Mouse (Mus musculus): ENCODE measurements around the gene Ddi1. TPM values are rescaled to one million over a fixed set of nuclear protein-coding genes. Genes with fewer than 3 reads are reported as not detected.

Ddi1 gene
- polyA plus RNA-seq, 2 experiments, result not detected

- DNase-seq (ENCODE audit: low read depth in 3 of 3, low spot score in 3 of 3) (no peak), ATAC-seq (ENCODE audit: insufficient read depth) (no peak)
- Histone ChIP-seq H3K27me3 (ENCODE audit: control insufficient read depth, insufficient read depth, low read length) (no peaks in the 10 kb centered on the region), H3K9me3 (ENCODE audit: control insufficient read depth, low read length) (no peaks in the 10 kb centered on the region), H3K27ac (no peak overlapping the region), H3K4me1 (replicated peaks; ENCODE audit: control insufficient read depth in 2 of 2, insufficient read depth in 2 of 2, low read length in 1 of 2) (no peaks in the 10 kb centered on the region), H3K4me3 (ENCODE audit: insufficient read depth in 1 of 2, low read depth in 2 of 2, low read length in 2 of 2) (no peak overlapping the region), H3K9ac (replicated peaks) (no peak overlapping the region), H3K4me2 (ENCODE audit: low read depth) (no peak overlapping the region), H3K36me3 (replicated peaks; ENCODE audit: control insufficient read depth, insufficient read depth, low read depth) (no peaks in the 10 kb centered on the region)
- no peak for TF ChIP-seq CTCF (IDR thresholded peaks at IDR 0.05; ENCODE audit: low read depth)
- no peak for TF ChIP-seq EP300 (IDR thresholded peaks at IDR 0.05; ENCODE audit: low read depth)
- WGBS (ENCODE audit: insufficient replicate concordance), result 35% methylated on average over 1 of the region's 1 CpGs
Observed at GRCm38 (mm10) chr9:6217505-6217904, 52.1 kb downstream of the Ddi1 start.

- H3K4me1 ChIP-seq (replicated peaks; ENCODE audit: control insufficient read depth in 2 of 2, insufficient read depth in 2 of 2, low read length in 1 of 2), result no peaks in the 10 kb centered on the region
- no peak overlapping the region for H3K9ac ChIP-seq (replicated peaks)
- no peak for TF ChIP-seq CTCF (IDR thresholded peaks at IDR 0.05; ENCODE audit: low read depth)
- TF ChIP-seq EP300 (IDR thresholded peaks at IDR 0.05; ENCODE audit: low read depth), result no peak
- H3K36me3 ChIP-seq (replicated peaks; ENCODE audit: control insufficient read depth, insufficient read depth, low read depth), result no peaks in the 10 kb centered on the region
- no peak overlapping the region for H3K27ac ChIP-seq
- no peak for ATAC-seq (ENCODE audit: insufficient read depth)
- H3K27me3 ChIP-seq (ENCODE audit: control insufficient read depth, insufficient read depth, low read length), result no peaks in the 10 kb centered on the region
- H3K4me2 ChIP-seq (ENCODE audit: low read depth), result no peak overlapping the region
- no peak for DNase-seq (ENCODE audit: low read depth in 3 of 3, low spot score in 3 of 3)
- H3K4me3 ChIP-seq (ENCODE audit: insufficient read depth in 1 of 2, low read depth in 2 of 2, low read length in 2 of 2), result no peak overlapping the region
- WGBS (ENCODE audit: insufficient replicate concordance), result 44% methylated on average over 5 of the region's 5 CpGs
- H3K9me3 ChIP-seq (ENCODE audit: control insufficient read depth, low read length), result no peaks in the 10 kb centered on the region
Observed at GRCm38 (mm10) chr9:6212862-6213261, 56.8 kb downstream of the Ddi1 start.

Other genes starting within 250 kb of the Ddi1 start
- gene Pdgfd, start 101.3 kb downstream of the Ddi1 start, polyA plus RNA-seq (2012; rRNA removed), result 0.12 and 0.20 TPM in 2 replicates
- 0.45 and 0.66 TPM in 2 replicates for gene Pdgfd, start 101.3 kb downstream of the Ddi1 start, polyA plus RNA-seq (2014; fragmentation: Nextera tagmentation; extraction: Ambion mirVana)